Mouse (Mus musculus) lung, adult 2 months (tissue): Measurements from ENCODE around the gene Pmepa1. TPM values are rescaled to one million over a fixed set of nuclear protein-coding genes. Genes with fewer than 3 reads are reported as not detected.

Experiments used
- DNase-seq: peaks from one replicate; pipeline ENCODE4 v3.0.0; 2022
- H3K4me1 ChIP-seq: fragments of 200-500 bp; 2 replicates; pipeline ENCODE4 v1.6.1; 2011; ENCODE audit warnings: low read length; ENCODE audit not compliant: control insufficient read depth, insufficient read depth
- H3K4me3 ChIP-seq: fragments of 200-500 bp; replicated peaks from 2 replicates; pipeline ENCODE3; 2011; ENCODE audit warnings: low read depth, mild to moderate bottlenecking, control low read depth, low read length; ENCODE audit errors: extremely low read depth
- CTCF ChIP-seq: fragments of 200-500 bp; IDR thresholded peaks from 2 replicates; pipeline ENCODE4 v1.5.1; 2011; ENCODE audit warnings: mild to moderate bottlenecking, low read length, control low read depth; ENCODE audit not compliant: insufficient read depth
- POLR2A ChIP-seq: fragments of 200-500 bp; IDR thresholded peaks from 2 replicates; pipeline ENCODE4 v1.6.1; 2011; ENCODE audit warnings: low read depth, mild to moderate bottlenecking, control low read depth, low read length, borderline replicate concordance; ENCODE audit errors: extremely low read depth
- WGBS: fragments of 180-500 bp; shearing (Covaris S2); methylation state at CpG from one replicate; pipeline ENCODE4 v1.1.7; 2018; 5-methylcytosine and 5-hydroxymethylcytosine counted together
- polyA plus RNA-seq: library from polyadenylated mRNA; depleted of rRNA; stranded (reverse); fragments of >200 nt; gene quantifications from 2 replicates; pipeline ENCODE4 v1.2.3, GENCODE M21; 2012

The Pmepa1 gene
- polyA plus RNA-seq, 1 experiment, result 96.2 TPM

- Histone ChIP-seq H3K4me1 (peaks cover 3% of the 10 kb centered on the region; the same call in 1 of the 2 replicates), H3K4me3 (no peak overlapping the region)
- TF ChIP-seq POLR2A (no peak), CTCF (no peak)
- WGBS, result 91% methylated on average over 9 of the region's 9 CpGs
- DNase-seq, result no peak
Measured at GRCm38 (mm10) chr2:173220754-173221153, 55.6 kb downstream of the Pmepa1 start.

GRCm38 (mm10) chr2:173219256-173219954, 56.9 kb downstream of the Pmepa1 start:
- no peak for DNase-seq
- TF ChIP-seq POLR2A (no peak), CTCF (peak; percentile 76)
- H3K4me3 ChIP-seq, result no peak overlapping the region
- 31% methylated on average over 10 of the region's 10 CpGs for WGBS
- H3K4me1 ChIP-seq, result peaks cover 3% of the 10 kb centered on the region; the same call in 1 of the 2 replicates

GRCm38 (mm10) chr2:173218416-173219141, 57.8 kb downstream of the Pmepa1 start, which contains the start of gene Zbp1:
Gene Zbp1 (minus strand): TSS chr2:173218923.
- Histone ChIP-seq H3K4me3 (peak within 1 kb of the TSS; percentile 50), H3K4me1 (peaks cover 3% of the 10 kb centered on the region; the same call in 1 of the 2 replicates)
- DNase-seq, result no peak
- no peak for TF ChIP-seq POLR2A
- TF ChIP-seq CTCF, result no peak
- 38% methylated on average over 11 of the region's 11 CpGs for WGBS

GRCm38 (mm10) chr2:173217763-173218258, 58.5 kb downstream of the Pmepa1 start:
- H3K4me3 ChIP-seq, result no peak overlapping the region
- no peak for TF ChIP-seq POLR2A
- no peak for TF ChIP-seq CTCF
- DNase-seq, result no peak
- H3K4me1 ChIP-seq, result peaks cover 3% of the 10 kb centered on the region; the same call in 1 of the 2 replicates
- WGBS, result 82% methylated on average over 5 of the region's 5 CpGs

GRCm38 (mm10) chr2:173217246-173217645, 59.1 kb downstream of the Pmepa1 start:
- DNase-seq, result no peak
- TF ChIP-seq CTCF, result no peak
- TF ChIP-seq POLR2A, result no peak
- peaks cover 3% of the 10 kb centered on the region; the same call in 1 of the 2 replicates for H3K4me1 ChIP-seq
- no peak overlapping the region for H3K4me3 ChIP-seq
- whole genome bisulfite sequencing, result 68% methylated on average over 3 of the region's 3 CpGs

- no peak overlapping the region for H3K4me3 ChIP-seq
- TF ChIP-seq POLR2A (no peak), CTCF (no peak)
- WGBS, result 84% methylated on average over 7 of the region's 7 CpGs
- DNase-seq, result no peak
- peaks cover 3% of the 10 kb centered on the region; the same call in 1 of the 2 replicates for H3K4me1 ChIP-seq
Measured at GRCm38 (mm10) chr2:173216840-173217239, 59.5 kb downstream of the Pmepa1 start.

GRCm38 (mm10) chr2:173212227-173212626, 64.1 kb downstream of the Pmepa1 start:
- no peak for DNase-seq
- Histone ChIP-seq H3K4me1 (no peaks in the 10 kb centered on the region), H3K4me3 (no peak overlapping the region)
- WGBS, result 78% methylated on average over 4 of the region's 4 CpGs
- TF ChIP-seq CTCF (no peak), POLR2A (no peak)

- Histone ChIP-seq H3K4me3 (no peak overlapping the region), H3K4me1 (no peaks in the 10 kb centered on the region)
- DNase-seq, result no peak
- 93% methylated on average over 7 of the region's 7 CpGs for WGBS
- TF ChIP-seq CTCF (no peak), POLR2A (no peak)
Measured at GRCm38 (mm10) chr2:173209091-173209815, 67.1 kb downstream of the Pmepa1 start.

GRCm38 (mm10) chr2:173207051-173207450, 69.3 kb downstream of the Pmepa1 start:
- DNase-seq, result no peak
- WGBS, result 93% methylated on average over 3 of the region's 3 CpGs
- H3K4me1 ChIP-seq, result no peaks in the 10 kb centered on the region
- H3K4me3 ChIP-seq, result no peak overlapping the region
- TF ChIP-seq POLR2A, result no peak
- no peak for TF ChIP-seq CTCF
